Mouse (Mus musculus) kidney, adult 2 months (tissue): ENCODE measurements around the gene Smpx. TPM values are rescaled to one million over a fixed set of nuclear protein-coding genes. Genes with fewer than 3 reads are reported as not detected.

Experiments used
- DNase-seq: peaks from one replicate; pipeline ENCODE4 v3.0.0; 2021
- H3K27ac ChIP-seq: fragments of 200-500 bp; 2 replicates; pipeline ENCODE4 v1.5.1; 2012; ENCODE audit warnings: low read depth, low read length, control low read depth, inconsistent platforms; ENCODE audit not compliant: insufficient read depth
- H3K27me3 ChIP-seq: fragments of 200-500 bp; replicated peaks from 2 replicates; pipeline ENCODE4 v1.6.1; 2012; ENCODE audit warnings: mild to moderate bottlenecking, moderate library complexity, low read length, inconsistent platforms; ENCODE audit not compliant: control insufficient read depth, insufficient read depth
- H3K36me3 ChIP-seq: fragments of 200-500 bp; 2 replicates; pipeline ENCODE4 v1.6.1; 2012; ENCODE audit warnings: mild to moderate bottlenecking, moderate library complexity, low read length, inconsistent platforms; ENCODE audit not compliant: control insufficient read depth, insufficient read depth
- H3K4me1 ChIP-seq: fragments of 200-500 bp; 2 replicates; pipeline ENCODE4 v1.6.1; 2011; ENCODE audit warnings: low read length; ENCODE audit not compliant: control insufficient read depth, insufficient read depth
- H3K4me3 ChIP-seq: fragments of 200-500 bp; 2 replicates; pipeline ENCODE4 v1.5.1; 2011; ENCODE audit warnings: mild to moderate bottlenecking, low read depth, low read length, control low read depth; ENCODE audit not compliant: insufficient read depth
- CTCF ChIP-seq: fragments of 200-500 bp; conservative IDR thresholded peaks from 2 replicates; pipeline ENCODE4 v1.5.1; 2011; ENCODE audit warnings: low read depth, mild to moderate bottlenecking, control low read depth, low read length, moderate library complexity, mixed read lengths; ENCODE audit not compliant: insufficient read depth, insufficient read length
- POLR2A ChIP-seq: fragments of 200-500 bp; IDR thresholded peaks from one replicate; pipeline ENCODE4 v1.6.1; 2011; ENCODE audit warnings: low read depth, low read length, control low read depth
- WGBS: fragments of 180-500 bp; shearing (Covaris S2); methylation state at CpG from one replicate; pipeline ENCODE4 v1.1.7; 2018; 5-methylcytosine and 5-hydroxymethylcytosine counted together
- polyA plus RNA-seq: library from polyadenylated mRNA; depleted of rRNA; stranded (reverse); fragments of >200 nt; gene quantifications from 2 replicates; pipeline ENCODE4 v1.2.3, GENCODE M21; 2012

Smpx gene
- polyA plus RNA-seq, 1 experiment: 3.3 TPM

GRCm38 (mm10) chrX:157708616-157709280 is 10.0 kb downstream of the Smpx start:
- no peaks in the 10 kb centered on the region for H3K4me1 ChIP-seq
- no peak overlapping the region for H3K4me3 ChIP-seq
- no peaks in the 10 kb centered on the region for H3K36me3 ChIP-seq
- TF ChIP-seq CTCF (no peak), POLR2A (no peak)
- WGBS: 61% methylated on average over 4 of the region's 4 CpGs
- DNase-seq: no peak
- H3K27ac ChIP-seq: no peak overlapping the region
- H3K27me3 ChIP-seq: no peaks in the 10 kb centered on the region

- H3K4me3 ChIP-seq: no peak overlapping the region
- H3K4me1 ChIP-seq: no peaks in the 10 kb centered on the region
- H3K27ac ChIP-seq: no peak overlapping the region
- H3K27me3 ChIP-seq: no peaks in the 10 kb centered on the region
- 57% methylated on average over 3 of the region's 3 CpGs for WGBS
- DNase-seq: no peak
- no peak for TF ChIP-seq POLR2A
- no peak for TF ChIP-seq CTCF
- H3K36me3 ChIP-seq: no peaks in the 10 kb centered on the region
These were observed 21.2 kb downstream of the Smpx start for GRCm38 (mm10) chrX:157719907-157720306.

GRCm38 (mm10) chrX:157730622-157731341 is 32.1 kb downstream of the Smpx start:
- Histone ChIP-seq H3K4me3 (no peak overlapping the region), H3K36me3 (no peaks in the 10 kb centered on the region), H3K27me3 (no peaks in the 10 kb centered on the region), H3K4me1 (no peaks in the 10 kb centered on the region), H3K27ac (no peak overlapping the region)
- no peak for DNase-seq
- WGBS: 46% methylated on average over 7 of the region's 7 CpGs
- TF ChIP-seq CTCF (no peak), POLR2A (no peak)

- H3K27me3 ChIP-seq: no peaks in the 10 kb centered on the region
- no peak overlapping the region for H3K27ac ChIP-seq
- peak; percentile 61 for DNase-seq
- TF ChIP-seq POLR2A (no peak), CTCF (peak; percentile 63)
- H3K4me3 ChIP-seq: no peak overlapping the region
- 19% methylated on average over 9 of the region's 9 CpGs for WGBS
- no peaks in the 10 kb centered on the region for H3K36me3 ChIP-seq
- no peaks in the 10 kb centered on the region for H3K4me1 ChIP-seq
These were observed 33.1 kb downstream of the Smpx start for GRCm38 (mm10) chrX:157731658-157732314.

- no peak for DNase-seq
- no peak for TF ChIP-seq POLR2A
- Histone ChIP-seq H3K4me3 (no peak overlapping the region), H3K4me1 (no peaks in the 10 kb centered on the region), H3K27ac (no peak overlapping the region), H3K36me3 (no peaks in the 10 kb centered on the region), H3K27me3 (no peaks in the 10 kb centered on the region)
- 45% methylated on average over 3 of the region's 3 CpGs for WGBS
These were observed 33.6 kb downstream of the Smpx start for GRCm38 (mm10) chrX:157732346-157732745.

GRCm38 (mm10) chrX:157733836-157734235 is 35.1 kb downstream of the Smpx start:
- no peak for TF ChIP-seq POLR2A
- no peak for TF ChIP-seq CTCF
- H3K36me3 ChIP-seq: no peaks in the 10 kb centered on the region
- no peaks in the 10 kb centered on the region for H3K27me3 ChIP-seq
- no peaks in the 10 kb centered on the region for H3K4me1 ChIP-seq
- H3K4me3 ChIP-seq: no peak overlapping the region
- no peak overlapping the region for H3K27ac ChIP-seq
- WGBS: 65% methylated on average over 2 of the region's 2 CpGs
- DNase-seq: no peak

- Histone ChIP-seq H3K4me3 (no peak overlapping the region), H3K27me3 (no peaks in the 10 kb centered on the region), H3K27ac (no peak overlapping the region), H3K36me3 (no peaks in the 10 kb centered on the region), H3K4me1 (no peaks in the 10 kb centered on the region)
- DNase-seq: no peak
- 61% methylated on average over 1 of the region's 1 CpGs for WGBS
- no peak for TF ChIP-seq CTCF
- TF ChIP-seq POLR2A: no peak
These were observed 35.6 kb downstream of the Smpx start for GRCm38 (mm10) chrX:157734341-157734740.
